Mouse (Mus musculus) lung, postnatal 4 days (tissue): ENCODE measurements at regions not wholly inside any gene's neighbourhood (a gene's known extent, or its start where the extent isn't known, plus 50 kb on each side); places are given as distances from the start of the nearest gene placed in this dataset.
A peak's percentile ranks its signal among the peaks of the same experiment; 100 is the strongest.

ENCODE experiments used
- DNase-seq, 2 experiments: peaks; one replicate each; pipeline ENCODE4 v3.0.0; 2021

DNA sequence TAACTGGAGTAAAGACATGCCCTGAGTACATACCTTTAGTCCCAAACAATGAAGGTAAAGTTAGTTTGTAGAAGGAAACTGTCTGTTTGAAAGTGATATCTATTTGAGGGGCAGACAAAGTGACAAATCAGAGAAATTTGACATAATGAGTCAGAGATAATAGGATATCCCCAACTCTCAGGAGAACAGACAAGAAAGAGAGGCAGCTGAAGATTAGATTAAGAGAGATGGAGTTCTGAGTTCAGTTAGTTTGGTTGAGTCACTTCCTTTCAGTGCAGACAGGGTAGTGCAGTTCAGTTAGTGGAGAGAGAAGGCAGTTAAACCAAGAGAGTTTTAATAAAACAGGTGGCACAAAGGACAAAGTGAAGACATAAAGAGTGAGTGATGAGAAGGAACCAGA is 477.4 kb upstream of the Diaph2 start:
- no peak for DNase-seq

DNA sequence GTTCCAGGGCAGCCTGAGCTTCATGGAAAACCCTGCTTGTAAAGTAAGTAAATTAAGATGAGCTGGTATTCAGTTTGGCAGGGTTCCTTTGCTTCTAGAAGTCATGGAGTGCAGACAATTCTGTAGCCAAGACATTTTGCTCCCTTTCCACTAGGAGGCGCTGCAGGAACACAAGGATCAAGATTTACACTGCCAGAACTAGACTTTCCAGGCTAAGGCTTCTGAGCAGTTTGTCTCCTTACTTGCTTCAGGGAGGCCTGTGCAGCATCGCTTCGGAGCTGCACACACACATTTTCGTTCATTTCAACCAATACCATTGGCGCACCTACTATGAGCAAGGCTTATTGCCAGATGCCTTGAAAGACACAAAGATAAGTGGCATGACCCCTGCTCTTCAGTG is 445.6 kb upstream of the Diaph2 start:
- DNase-seq = peak in 1 of 2 experiments; percentile 45

DNA sequence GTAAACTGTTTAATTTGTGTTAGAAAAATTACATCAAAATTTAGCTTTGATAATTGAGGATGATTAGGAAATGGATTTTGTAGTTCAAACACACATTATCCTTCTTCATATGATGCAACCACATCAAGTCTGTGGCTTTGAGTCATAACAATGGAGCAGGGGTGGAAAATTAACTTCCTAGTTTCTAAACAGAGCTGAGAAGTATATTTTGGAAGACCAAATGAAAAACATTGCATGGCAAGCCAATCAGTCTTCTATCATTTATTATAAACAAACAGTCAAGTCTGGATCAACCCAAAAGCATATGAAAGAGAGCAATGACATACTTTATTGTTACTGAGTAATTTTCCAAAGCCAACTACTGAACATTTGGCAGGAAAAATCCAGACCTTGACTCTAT is 440.2 kb upstream of the Diaph2 start:
- no peak for DNase-seq

GRCm38 (mm10) chrX:129329441-129329840 is 420.1 kb upstream of the Diaph2 start:
- DNase-seq = no peak

DNA sequence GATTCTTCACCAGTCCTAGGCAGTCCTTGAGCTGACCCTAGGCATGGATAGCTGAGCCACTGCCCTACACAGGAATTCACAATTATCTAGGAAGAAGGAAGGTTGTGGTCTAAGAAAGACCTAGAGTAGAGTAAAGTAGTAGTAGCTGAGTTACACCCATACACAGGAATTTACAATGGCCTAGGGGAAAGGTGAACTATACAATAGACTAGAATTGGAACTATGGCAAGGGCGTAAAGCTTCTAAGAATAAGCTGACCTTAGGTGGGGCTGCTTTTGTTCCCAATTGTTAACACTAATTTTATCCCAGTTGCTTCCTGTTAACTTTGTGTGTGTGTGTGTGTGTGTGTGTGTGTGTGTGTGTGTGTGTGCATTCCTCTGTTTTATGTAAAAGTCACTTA is 416.7 kb upstream of the Diaph2 start:
- no peak for DNase-seq
